Mouse (Mus musculus) intestine, postnatal 0 days (tissue): Measurements from ENCODE around the gene Ntrk2. TPM values are rescaled to one million over a fixed set of nuclear protein-coding genes. Genes with fewer than 3 reads are reported as not detected.

Source experiments
- ATAC-seq: fragments of 200-750 bp; cut with Nextera tagmentation; 2 replicates; pipeline ENCODE4 v1.8.0; 2017; ENCODE audit warnings: mild to moderate bottlenecking, moderate TSS enrichment, moderate library complexity
- H3K27ac ChIP-seq: fragments of 300-500 bp; sonication (generic); 2 replicates; pipeline ENCODE4 v1.5.1; 2014; ENCODE audit warnings: mild to moderate bottlenecking, low read depth, low read length, moderate library complexity
- H3K27me3 ChIP-seq: fragments of 300-500 bp; sonication (generic); replicated peaks from 2 replicates; pipeline ENCODE4 v1.6.1; 2014; ENCODE audit warnings: low read length, mixed read lengths; ENCODE audit not compliant: control insufficient read depth, insufficient read depth
- H3K36me3 ChIP-seq: fragments of 300-500 bp; sonication (generic); 2 replicates; pipeline ENCODE4 v1.6.1; 2014; ENCODE audit warnings: mild to moderate bottlenecking, moderate library complexity; ENCODE audit not compliant: control insufficient read depth, insufficient read depth
- H3K4me1 ChIP-seq: fragments of 300-500 bp; sonication (generic); replicated peaks from 2 replicates; pipeline ENCODE4 v1.6.1; 2014; ENCODE audit warnings: antibody characterized with exemption, low read length, mixed read lengths; ENCODE audit not compliant: control insufficient read depth, insufficient read depth
- H3K4me2 ChIP-seq: fragments of 300-500 bp; sonication (generic); replicated peaks from 2 replicates; pipeline ENCODE4 v1.6.1; 2014; ENCODE audit warnings: low read depth, mild to moderate bottlenecking, moderate library complexity
- H3K4me3 ChIP-seq: fragments of 300-500 bp; sonication (generic); 2 replicates; pipeline ENCODE4 v1.5.1; 2014; ENCODE audit warnings: low read depth, low read length
- H3K9ac ChIP-seq: fragments of 300-500 bp; sonication (generic); 2 replicates; pipeline ENCODE4 v1.6.1; 2014; ENCODE audit warnings: mild to moderate bottlenecking, low read depth, low read length
- H3K9me3 ChIP-seq: fragments of 300-500 bp; sonication (generic); 2 replicates; pipeline ENCODE4 v1.6.1; 2016; ENCODE audit warnings: mixed run types; ENCODE audit not compliant: control insufficient read depth
- CTCF ChIP-seq: sonication (generic); IDR thresholded peaks from 2 replicates; pipeline ENCODE4 v1.5.1; 2016; ENCODE audit warnings: low read depth, mild to moderate bottlenecking, control low read depth, antibody characterized with exemption, moderate library complexity
- WGBS: fragments of 180-500 bp; shearing (Covaris S2); extraction: QIAGEN DNeasy Blood & Tissue Kit; methylation state at CpG from one replicate; pipeline ENCODE4 v1.1.7; 2014; 5-methylcytosine and 5-hydroxymethylcytosine counted together
- polyA plus RNA-seq: library from polyadenylated mRNA; unstranded; fragments of >200 nt; fragmentation: Nextera tagmentation; extraction: Ambion mirVana; gene quantifications from 2 replicates; pipeline ENCODE4 v1.2.1, GENCODE M21; 2015

The Ntrk2 gene
- polyA plus RNA-seq, 1 experiment from 2014 or later, result 1.6 TPM

GRCm38 (mm10) chr13:58920241-58920640, 113.9 kb downstream of the Ntrk2 start:
- Histone ChIP-seq H3K9ac (no peak overlapping the region), H3K4me3 (no peak overlapping the region), H3K27me3 (no peaks in the 10 kb centered on the region), H3K9me3 (no peaks in the 10 kb centered on the region), H3K4me2 (no peak overlapping the region), H3K4me1 (no peaks in the 10 kb centered on the region), H3K27ac (no peak overlapping the region), H3K36me3 (no peaks in the 10 kb centered on the region)
- 92% methylated on average over 7 of the region's 7 CpGs for WGBS
- no peak for TF ChIP-seq CTCF
- no peak for ATAC-seq

- WGBS, result 85% methylated on average over 3 of the region's 3 CpGs
- Histone ChIP-seq H3K9me3 (no peaks in the 10 kb centered on the region), H3K4me3 (no peak overlapping the region), H3K9ac (no peak overlapping the region), H3K27ac (no peak overlapping the region), H3K4me2 (no peak overlapping the region), H3K4me1 (no peaks in the 10 kb centered on the region), H3K27me3 (no peaks in the 10 kb centered on the region), H3K36me3 (no peaks in the 10 kb centered on the region)
- no peak for ATAC-seq
- no peak for TF ChIP-seq CTCF
Measured at GRCm38 (mm10) chr13:58921255-58921654, 114.9 kb downstream of the Ntrk2 start.

GRCm38 (mm10) chr13:58921705-58922104, 115.3 kb downstream of the Ntrk2 start:
- TF ChIP-seq CTCF, result no peak
- 87% methylated on average over 10 of the region's 10 CpGs for WGBS
- no peak for ATAC-seq

GRCm38 (mm10) chr13:58922174-58922573, 115.8 kb downstream of the Ntrk2 start:
- TF ChIP-seq CTCF, result no peak
- H3K27me3 ChIP-seq, result no peaks in the 10 kb centered on the region
- no peak for ATAC-seq
- no peaks in the 10 kb centered on the region for H3K9me3 ChIP-seq
- WGBS, result 86% methylated on average over 15 of the region's 15 CpGs
- H3K4me1 ChIP-seq, result no peaks in the 10 kb centered on the region
- no peaks in the 10 kb centered on the region for H3K36me3 ChIP-seq
- no peak overlapping the region for H3K4me3 ChIP-seq
- H3K9ac ChIP-seq, result no peak overlapping the region
- H3K27ac ChIP-seq, result no peak overlapping the region
- H3K4me2 ChIP-seq, result no peak overlapping the region

More at GRCm38 (mm10) chr13:58921705-58922104, 115.3 kb downstream of the Ntrk2 start:
- H3K9ac ChIP-seq, result no peak overlapping the region
- H3K27ac ChIP-seq, result no peak overlapping the region
- no peak overlapping the region for H3K4me3 ChIP-seq
- H3K4me1 ChIP-seq, result no peaks in the 10 kb centered on the region
- no peaks in the 10 kb centered on the region for H3K9me3 ChIP-seq
- no peaks in the 10 kb centered on the region for H3K36me3 ChIP-seq
- no peak overlapping the region for H3K4me2 ChIP-seq
- no peaks in the 10 kb centered on the region for H3K27me3 ChIP-seq

GRCm38 (mm10) chr13:58923496-58923895, 117.1 kb downstream of the Ntrk2 start:
- Histone ChIP-seq H3K27ac (no peak overlapping the region), H3K9ac (no peak overlapping the region), H3K36me3 (no peaks in the 10 kb centered on the region), H3K4me3 (no peak overlapping the region), H3K9me3 (no peaks in the 10 kb centered on the region), H3K4me2 (no peak overlapping the region), H3K27me3 (no peaks in the 10 kb centered on the region), H3K4me1 (no peaks in the 10 kb centered on the region)
- 77% methylated on average over 7 of the region's 7 CpGs for WGBS
- TF ChIP-seq CTCF, result no peak
- no peak for ATAC-seq

GRCm38 (mm10) chr13:58924486-58924885, 118.1 kb downstream of the Ntrk2 start:
- 55% methylated on average over 3 of the region's 3 CpGs for WGBS
- H3K9ac ChIP-seq, result no peak overlapping the region
- no peak for TF ChIP-seq CTCF
- no peaks in the 10 kb centered on the region for H3K4me1 ChIP-seq
- H3K36me3 ChIP-seq, result no peaks in the 10 kb centered on the region
- H3K27me3 ChIP-seq, result no peaks in the 10 kb centered on the region
- H3K27ac ChIP-seq, result no peak overlapping the region
- no peaks in the 10 kb centered on the region for H3K9me3 ChIP-seq
- H3K4me3 ChIP-seq, result no peak overlapping the region
- no peak for ATAC-seq
- H3K4me2 ChIP-seq, result no peak overlapping the region

GRCm38 (mm10) chr13:58927186-58927585, 120.8 kb downstream of the Ntrk2 start:
- Histone ChIP-seq H3K4me1 (no peaks in the 10 kb centered on the region), H3K4me3 (no peak overlapping the region), H3K36me3 (no peaks in the 10 kb centered on the region), H3K4me2 (no peak overlapping the region), H3K27me3 (no peaks in the 10 kb centered on the region), H3K9ac (no peak overlapping the region), H3K27ac (no peak overlapping the region), H3K9me3 (no peaks in the 10 kb centered on the region)
- ATAC-seq, result no peak
- no peak for TF ChIP-seq CTCF
- 92% methylated on average over 3 of the region's 3 CpGs for WGBS
